Mouse (Mus musculus): ENCODE data around the gene Cacna2d2.

DNA sequence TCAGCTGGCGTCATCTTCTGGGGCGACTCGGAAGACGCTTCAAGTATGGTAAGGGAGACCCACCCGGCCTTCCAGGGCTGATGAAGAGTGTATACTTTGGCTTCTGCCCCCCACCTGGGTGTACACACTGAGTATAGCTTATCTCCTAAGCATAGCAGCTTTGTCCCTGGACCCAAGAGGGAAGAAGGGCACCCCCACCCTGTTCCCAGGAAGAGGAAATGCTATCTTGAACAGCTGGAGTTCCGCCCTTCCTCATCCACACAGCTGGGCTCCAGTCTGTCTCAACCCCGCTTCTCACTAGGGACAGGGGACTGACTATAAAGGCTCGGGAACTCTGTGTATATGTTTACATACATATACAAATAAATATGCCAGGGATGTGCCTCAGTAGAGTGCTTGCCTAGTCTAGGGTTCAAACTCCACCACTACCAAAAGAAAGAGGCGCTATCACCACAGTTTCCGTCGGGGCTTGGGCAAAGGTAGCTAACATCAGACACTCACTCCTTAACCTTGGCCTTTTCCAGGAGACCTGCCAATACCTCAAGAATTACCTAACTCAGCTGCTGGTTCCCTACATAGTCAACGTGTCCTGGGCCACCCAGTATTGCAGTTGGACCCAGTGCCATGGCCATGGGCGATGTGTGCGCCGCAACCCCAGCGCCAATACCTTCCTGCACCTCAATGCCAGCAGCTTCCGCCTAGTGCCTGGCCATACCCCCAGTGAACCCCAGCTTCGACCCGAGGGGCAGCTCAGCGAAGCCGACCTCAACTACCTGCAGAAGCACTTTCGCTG is 172.3 kb downstream of the Cacna2d2 start:
- TF ChIP-seq POLR2A (IDR thresholded peaks at IDR 0.05; ENCODE audit: borderline replicate concordance, extremely low read depth, low read depth, low read length), result no peak; the same call in 1 of the 2 replicates
- no peak for TF ChIP-seq CTCF (IDR thresholded peaks at IDR 0.05; ENCODE audit: insufficient read depth, low read length)
